Mouse (Mus musculus) Muller cell, postnatal 12 days (primary cell): ENCODE results near the gene Dock9.
A peak's percentile ranks its signal among the peaks of the same experiment; 100 is the strongest.
"Not testable (repeated sequence)": the region's sequence is repeated elsewhere in the genome, so short reads cannot be mapped to it uniquely, and the experiment has no call there.

ENCODE experiments used
- DNase-seq: peaks from one replicate; pipeline ENCODE4 v3.0.0-alpha.2; 2015; ENCODE audit errors: inconsistent ontology term

Gene Dock9

DNA sequence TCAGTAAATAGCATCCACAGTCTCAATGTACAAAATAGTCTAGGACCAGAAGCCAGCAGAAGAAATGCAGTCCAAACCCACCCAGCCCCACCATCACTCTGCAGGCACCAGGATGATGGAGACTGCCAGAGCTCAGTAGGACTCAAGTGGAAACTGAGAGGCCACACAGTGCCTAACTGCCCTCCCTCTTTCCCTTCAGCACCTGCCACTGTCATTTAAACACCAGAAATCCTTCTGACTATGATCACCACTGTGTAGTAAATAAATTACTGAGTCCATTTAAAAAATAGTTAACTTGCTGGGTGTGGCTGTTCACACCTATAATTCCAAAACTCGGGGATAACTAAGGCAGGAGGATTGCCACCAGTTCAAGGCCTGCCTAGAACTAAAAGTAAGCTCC lies 97.6 kb downstream of the Dock9 start:
- no peak for DNase-seq

DNA sequence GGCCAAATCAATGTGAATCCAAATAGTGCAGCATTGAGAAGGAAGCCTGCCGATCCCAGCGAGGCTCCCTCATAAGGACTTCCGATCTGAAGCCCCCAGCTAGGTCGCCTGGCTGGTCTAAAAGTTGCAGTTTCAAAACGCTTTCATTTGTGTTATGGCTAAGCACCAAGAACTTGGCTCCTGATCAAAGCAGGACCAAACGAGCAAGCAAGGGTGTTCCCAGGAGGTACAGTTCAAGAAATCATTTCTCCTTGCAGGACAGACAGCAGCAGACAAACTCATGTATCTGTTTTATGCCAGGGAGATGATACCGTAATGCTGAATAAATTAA lies 99.1 kb downstream of the Dock9 start:
- DNase-seq: no peak

DNA sequence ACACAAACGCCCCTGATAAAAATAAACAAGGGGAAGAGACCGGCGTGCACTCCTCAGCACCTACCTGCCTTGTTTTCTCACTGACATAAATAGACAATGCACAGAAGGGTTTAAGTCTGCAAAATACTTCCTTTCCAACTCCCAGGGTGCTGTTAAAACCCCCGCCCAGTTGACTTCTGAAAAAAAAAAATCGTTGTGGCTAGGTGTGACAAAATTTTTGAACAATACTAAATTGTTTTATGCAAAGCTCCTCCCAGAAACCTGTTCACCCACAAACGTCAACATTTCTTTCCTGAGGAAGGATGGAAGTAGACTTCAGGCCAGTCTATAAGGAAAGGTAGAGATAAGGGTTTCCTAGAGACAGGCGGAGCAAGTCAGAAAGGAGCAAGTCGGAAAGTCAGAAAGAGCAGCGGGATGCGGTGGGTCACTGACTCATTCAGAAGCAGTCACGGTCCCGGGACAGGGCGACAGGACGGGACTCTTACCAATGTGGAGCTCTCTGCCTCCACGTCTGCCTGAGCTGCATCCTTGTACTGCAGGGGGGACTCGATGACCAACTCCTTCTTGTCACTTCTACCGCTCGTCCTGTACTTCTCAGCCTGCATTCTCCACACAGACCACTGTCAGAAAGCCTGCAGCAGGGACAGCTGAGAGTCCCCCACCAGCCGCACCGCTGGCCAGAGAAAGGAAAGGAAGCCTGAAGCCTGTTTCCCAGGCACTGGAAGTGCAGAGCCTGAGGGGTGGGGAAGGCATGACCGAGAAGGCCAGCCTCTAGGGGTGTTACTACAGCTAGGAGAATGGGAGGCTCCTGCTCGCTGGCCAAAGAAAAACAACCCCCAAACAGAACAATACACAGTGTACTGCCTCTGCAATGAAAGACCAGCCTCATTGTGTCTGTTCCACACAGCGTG lies 99.7 kb downstream of the Dock9 start:
- peak; percentile 67 for DNase-seq

DNA sequence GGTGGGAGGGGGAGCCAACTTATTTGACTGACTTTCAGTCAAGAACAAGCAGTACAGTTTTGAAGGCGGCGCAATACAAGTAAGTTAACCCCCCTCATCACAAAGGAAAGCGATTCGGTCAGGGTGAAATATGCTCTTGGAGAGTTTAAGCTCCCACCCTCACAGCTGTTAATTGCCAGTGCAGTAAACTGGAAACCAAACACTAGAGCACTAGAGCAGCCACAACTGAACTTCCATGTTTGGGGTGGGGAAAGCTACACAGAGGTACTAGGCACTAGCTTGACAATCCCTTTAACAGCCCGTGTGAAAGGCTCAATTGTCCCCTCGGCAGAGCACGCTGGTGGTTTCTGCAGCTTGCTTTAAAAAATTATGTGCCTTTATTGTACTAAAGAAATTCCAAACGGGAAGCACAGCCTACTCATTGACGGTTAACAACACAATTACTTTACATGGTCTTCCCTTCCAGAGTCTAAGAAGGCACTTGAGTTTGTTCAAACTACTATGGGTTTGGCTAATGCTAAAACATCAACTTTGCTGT lies 100.4 kb downstream of the Dock9 start:
- peak; percentile 26 for DNase-seq

DNA sequence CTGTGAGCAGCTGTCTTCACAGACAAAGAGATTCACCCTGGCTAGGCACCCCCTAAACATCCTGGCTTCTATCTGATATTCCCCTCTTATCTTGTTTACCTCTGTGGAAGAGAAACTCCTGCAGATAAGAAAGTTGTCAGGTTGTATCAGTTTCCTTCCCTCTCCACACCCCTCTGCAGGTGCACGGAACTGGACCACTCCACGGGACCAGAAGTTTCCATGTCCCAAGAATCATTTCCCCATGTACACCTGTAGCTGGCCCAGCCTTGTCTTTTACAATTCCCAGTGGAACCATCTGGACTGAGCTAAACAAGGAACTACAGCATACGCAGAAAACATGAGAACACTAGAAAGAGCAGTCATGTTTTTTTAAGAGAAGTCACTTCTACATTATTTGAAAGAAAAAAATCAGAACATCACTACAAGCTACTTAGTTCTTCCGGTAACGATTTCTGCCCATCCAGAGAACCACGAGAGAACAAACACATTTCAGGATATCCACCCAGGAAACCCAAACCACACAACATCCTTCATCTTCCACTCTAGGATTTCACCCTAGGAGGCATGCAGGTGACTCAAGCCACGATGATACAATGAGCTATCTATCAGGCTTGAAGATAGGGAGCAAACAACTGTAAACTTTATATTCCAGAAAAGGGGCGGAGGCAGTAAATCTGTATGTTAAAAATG lies 101.1 kb downstream of the Dock9 start:
- DNase-seq: no peak

DNA sequence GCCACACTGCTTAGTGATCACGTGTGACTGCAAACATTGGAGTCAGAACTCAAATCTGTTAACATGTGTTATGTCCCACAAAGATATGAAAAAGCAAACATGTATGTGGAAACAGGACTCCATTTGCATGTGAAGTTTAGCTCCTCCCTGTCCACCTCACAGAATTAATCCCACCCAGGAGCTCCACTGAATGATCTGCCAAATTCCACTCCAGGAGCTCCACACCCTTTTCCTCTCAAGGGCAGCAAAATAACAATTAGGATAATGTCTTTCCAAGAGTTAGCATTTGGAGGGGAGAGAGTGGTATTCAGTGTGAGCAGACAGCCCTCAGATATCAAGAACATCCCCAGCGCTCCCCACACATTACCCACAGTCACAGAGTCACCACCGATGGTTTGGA lies 102.9 kb downstream of the Dock9 start:
- no peak for DNase-seq

DNA sequence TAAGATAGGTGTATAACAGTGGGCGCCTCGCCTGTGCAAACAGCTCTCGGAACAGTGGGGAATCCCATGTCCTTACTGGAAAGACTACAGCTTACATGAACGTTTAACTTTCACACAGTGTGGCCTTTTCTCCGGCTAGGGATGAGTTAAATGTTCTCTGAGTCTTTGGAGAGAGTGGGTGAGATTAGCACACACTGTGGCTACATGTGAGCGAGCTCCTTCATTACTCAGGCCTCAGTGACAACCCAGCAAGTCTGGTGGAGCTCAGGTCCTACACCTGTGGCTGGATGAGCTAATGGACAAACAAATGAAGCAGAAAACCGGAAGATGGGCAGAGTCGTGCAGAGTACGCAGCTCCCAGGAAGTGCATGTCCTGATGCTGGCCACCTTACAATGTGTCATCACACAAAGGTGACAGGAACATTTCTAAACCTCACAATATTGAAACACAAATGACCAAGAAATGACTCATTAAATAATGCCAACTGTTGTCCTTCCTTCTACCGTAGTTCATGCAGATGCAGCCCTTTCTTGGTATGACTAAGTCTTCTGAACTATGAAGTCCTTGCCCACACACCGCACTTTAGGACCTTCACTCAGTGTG lies 103.5 kb downstream of the Dock9 start:
- DNase-seq: no peak

DNA sequence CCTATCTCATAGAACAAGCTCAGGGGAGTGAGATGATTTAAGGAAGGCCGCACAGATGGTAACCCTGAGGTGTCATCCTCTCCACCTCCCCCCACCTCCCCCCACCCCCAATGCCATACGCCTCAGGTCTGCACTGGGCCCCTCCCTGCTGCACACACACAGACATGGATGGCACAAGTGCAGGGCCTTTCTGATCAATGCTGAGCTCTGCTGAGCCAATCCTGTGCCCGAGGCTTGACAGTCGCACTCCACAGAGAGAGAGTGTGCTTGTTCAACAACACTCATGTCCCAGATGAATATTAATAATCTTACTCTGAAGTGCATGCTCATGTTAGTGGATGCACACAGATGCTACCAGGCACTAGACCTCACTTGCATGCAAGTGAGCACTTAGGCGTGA lies 108.0 kb downstream of the Dock9 start:
- DNase-seq: not testable (repeated sequence)

DNA sequence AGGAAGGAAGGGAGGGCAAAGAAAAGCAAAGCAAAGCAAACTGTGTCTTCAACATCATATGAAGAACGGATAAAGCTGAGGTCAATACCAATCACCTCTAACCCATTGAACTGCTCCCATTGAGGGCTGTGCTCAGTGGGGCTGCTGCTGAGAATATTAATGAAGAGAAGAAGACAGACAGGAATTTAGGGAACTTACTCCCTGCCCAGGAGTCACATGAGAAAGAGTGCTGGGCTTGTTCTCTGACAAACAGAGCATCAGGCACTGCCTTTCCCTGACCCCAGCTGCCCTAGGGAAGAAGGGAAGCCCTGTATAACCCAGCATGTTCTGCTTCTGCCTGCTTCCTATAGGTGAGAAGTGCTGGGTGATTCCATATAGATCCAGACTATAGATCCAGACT lies 109.5 kb downstream of the Dock9 start:
- no peak for DNase-seq

DNA sequence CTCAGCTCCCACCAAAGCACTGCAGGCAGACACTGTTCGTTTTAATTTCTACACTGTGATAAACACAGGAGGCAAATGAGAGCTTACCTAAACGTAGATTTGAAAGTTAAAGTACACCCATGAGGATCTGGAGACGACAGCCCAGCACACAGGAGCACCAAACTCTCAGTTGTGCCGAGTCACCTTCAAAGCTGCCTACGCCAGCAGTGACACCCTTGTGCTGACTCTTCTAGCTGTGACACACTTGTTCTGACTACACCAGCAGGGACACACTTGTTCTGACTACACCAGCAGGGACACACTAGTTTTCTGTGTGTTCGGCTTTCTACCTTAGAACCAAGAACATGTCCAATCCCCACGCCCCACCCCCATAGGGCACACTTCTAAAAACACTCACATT lies 110.4 kb downstream of the Dock9 start:
- DNase-seq: no peak

DNA sequence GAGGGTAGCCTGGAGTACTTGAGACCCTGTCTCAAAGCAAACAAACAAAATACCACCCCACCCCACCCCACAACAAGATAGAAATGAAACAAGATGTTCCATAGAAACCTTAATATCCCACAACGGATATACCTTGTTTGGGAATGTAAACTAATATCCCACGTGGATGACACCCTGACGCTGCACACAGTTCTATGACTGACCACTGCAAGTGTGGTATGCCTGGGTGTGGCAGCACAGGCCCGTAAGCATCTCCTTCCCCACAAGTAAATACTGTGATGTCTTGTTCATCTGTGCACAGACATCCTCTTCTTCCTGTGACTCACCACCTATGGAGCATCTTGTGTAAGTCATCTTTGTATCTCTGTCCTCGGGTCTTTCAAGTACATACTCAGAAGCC lies 118.7 kb downstream of the Dock9 start:
- no peak for DNase-seq

DNA sequence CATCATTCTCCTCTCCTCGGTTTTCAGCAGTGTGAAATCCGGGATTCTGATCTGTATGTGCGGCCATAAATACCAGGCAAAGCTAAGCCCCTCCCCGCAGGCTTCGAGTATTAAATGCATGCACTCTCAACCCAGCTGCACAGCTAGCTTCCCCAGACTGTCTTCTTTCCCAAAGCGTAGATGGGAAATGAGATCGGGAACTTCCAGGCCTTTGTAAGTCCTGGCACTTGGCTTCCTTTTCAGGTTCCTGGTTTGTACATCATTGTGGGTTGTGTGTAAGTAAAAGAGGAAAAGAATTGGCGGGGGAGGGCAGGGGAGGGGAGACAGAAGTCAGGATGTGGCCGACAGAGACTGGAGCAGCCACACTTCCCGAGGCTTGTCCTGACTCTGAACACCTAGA lies 119.2 kb downstream of the Dock9 start:
- DNase-seq: no peak

DNA sequence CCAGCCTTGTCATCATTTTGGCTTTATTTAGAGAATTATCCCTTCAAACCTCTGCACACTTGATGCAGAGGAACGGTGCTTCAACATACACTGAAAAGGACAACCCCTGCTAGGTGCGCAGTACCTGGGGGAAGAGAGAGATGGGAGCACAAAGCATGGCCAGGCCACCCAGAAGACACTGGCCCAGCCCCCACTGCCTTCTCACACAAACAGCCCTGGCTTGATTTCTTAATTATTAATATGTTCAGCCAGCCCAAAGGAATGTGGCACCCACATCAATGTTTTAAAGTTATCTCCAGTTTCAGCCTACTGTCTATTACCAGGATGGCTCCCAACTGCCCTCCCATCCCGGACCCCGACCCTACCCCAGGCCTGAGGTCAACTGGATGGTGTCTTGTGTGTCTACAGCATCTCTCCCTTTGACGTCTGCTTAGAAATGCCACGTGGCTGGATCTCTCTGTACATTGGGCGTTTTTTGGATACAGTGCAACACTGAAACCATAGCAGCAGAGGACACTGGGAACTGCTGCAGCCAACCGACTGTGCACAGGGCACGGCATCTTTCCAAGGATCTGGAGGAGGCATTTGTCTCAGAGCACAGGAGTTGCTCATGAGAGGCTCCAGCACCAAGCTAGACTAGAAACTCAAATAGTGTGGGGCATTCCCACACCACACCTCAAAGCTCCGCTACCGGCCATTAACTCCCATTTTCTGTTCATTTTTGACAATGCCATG lies 120.9 kb downstream of the Dock9 start:
- no peak for DNase-seq

DNA sequence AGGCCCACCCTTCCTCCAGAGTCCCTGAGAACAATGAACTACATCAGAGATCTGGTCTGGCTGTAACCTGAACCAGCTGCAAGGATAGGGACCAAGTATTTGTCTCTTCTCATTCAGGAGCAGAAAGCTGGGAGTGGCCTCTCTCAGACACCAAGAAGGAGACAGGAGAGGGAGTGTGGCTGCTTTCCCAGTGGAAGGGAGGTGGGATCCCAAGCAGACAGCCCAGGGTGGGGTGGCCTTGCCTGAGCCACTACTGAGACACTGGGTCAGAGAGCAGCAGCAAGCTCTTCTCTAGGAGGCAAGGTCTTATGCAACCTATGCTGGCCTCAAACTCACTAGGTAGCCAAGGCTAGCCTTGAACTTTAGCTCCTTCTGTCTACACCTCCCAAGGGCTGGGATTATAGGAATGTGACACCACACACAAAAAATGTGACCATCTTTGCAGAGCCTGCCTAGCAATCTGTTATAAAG lies 121.5 kb downstream of the Dock9 start:
- DNase-seq: peak; percentile 58

DNA sequence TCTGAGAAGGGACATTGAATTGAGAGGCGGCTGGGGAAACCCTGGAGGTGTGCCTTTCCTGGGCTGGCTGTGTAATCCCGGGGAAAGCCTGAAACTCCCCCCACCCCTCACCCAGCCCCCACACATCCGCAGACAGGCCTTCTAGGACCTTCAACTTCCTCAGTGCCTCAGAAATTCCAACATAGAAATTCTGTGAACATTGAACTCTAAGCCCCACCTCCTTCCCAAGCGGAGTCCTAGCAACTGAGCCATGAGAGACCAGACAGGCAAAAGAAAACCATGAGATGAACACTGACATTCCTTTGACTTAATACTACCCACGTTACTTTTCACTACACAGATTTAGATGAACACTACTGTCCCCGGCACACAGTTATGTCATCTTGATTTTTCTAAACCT lies 122.1 kb downstream of the Dock9 start:
- peak; percentile 54 for DNase-seq

DNA sequence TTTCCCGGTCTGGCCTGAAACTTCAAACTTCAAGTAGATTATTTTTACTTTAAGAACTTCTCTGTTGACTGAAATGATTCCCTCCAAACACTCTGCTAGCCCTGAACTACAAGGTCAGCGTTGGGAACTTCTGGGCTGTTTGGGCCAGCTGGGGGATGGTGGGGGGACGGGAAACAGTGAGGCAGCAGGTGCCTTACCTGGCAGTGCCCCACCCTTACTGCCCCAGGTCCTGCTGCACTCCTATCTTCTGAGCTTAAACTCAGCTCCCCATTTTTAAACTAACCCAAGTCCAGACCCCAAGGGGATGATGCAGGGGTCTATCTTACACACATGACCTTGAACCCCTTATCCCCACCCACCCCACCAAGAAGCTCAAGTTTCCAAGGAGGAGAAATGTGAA lies 122.5 kb downstream of the Dock9 start:
- no peak for DNase-seq

DNA sequence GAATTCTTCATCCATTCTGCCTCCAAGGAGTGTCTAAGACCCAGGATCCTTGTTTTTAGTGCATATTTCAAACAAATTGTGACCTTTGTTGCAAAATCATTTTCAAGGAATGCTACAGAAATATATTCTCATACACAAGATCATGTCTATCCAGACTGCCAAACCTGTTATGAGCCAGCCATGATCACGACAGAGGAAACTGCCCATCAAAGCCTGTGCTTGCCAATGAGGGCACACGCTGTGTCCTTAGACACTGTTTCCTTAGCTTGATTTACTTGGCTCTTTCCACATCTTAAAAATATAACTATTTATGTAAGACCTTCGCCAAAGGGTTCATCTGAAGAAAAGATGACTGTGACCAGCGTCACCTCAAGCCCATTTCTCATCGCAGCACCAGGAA lies 127.6 kb downstream of the Dock9 start:
- no peak for DNase-seq

DNA sequence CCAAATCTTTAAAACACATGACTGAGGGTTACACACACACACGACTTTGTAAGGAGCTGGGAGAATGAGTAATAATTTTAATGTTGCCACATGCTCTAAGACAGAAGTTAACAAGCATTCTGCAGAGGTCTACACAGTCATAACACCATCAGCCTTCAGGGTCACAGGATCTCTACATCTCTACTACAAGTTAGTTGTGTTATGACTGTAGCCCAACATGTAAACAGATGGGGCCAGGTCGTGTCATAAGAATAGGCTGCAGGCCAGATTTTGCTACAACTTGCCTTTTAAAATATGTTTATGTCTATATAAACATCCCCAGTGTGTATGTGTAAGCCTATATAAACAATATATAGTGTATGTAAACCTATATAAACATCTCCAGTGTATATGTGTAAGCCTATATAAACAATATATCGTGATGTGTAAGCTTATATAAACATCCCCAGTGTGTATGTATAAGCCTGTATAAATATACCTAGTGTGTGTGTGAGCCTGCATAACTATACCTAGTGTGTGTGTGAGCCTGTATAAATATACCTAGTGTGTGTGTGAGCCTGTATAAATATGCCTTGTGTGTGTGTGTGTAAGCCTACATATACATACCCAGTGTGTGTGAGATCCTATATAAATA lies 130.9 kb downstream of the Dock9 start:
- DNase-seq: no peak

DNA sequence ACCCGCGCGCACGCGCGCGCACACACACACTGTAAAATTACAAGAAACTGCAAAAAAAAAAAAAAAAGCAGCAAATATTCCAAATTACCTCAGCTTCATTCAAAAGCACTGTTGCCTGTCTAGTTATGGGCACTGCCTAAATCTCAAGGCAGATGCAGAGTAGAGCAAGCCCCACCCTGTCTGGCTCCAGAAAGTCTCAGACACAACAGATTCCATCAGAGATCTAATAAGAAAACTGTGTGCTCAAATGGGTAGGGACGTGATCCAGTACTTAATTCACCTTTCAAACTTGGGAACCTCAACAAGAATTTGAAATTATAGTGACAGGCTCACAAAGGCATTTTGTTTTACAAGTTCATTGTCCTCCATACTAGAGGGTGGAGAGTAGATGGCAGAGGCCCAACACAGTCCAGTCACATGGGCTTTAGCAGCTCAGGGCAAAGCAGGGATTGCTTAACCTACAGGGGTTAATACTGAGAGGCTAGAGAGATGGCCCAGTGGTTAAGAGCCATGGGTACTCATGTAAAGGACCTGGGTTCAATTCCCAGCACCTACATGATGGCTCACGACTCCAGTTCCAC lies 131.9 kb downstream of the Dock9 start:
- DNase-seq: peak; percentile 72

DNA sequence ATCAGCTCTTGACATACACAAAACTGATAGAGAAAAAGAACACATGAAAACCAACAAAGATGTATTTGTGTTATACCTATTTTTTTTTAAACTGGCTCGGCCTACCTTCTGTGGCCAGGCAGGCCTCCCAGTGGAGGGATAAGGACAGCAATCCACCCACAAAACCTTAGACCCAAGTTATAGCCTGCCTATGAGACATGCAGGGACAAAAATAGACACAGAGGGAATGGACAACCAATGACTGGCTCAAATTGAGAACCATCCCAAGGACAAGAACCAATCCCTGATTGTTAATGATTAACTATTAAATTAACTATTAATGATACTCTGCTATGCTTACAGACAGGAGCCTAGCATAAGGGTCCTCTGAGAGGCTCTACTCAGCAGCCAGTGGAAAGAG lies 133.7 kb downstream of the Dock9 start:
- DNase-seq: no peak

DNA sequence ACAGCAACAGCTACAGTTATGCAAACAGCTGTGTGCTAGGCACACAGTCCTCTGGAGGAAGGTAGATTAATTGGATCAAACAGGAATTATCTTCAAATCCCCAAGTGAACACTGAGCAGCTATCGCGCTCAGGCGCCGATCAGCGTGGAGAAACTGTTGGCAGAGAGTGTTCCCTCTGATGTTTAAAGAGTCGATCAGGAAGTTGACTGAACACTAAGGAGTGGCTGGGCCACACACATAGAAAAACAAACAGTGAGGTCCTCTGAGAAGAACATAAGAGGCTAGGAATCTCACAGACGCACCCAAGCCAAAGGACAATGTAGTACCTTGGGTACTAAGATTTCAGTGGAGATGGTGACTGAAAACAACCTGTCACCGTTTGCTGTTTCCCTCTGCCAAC lies 136.7 kb downstream of the Dock9 start:
- DNase-seq: no peak
